ENCODE assay signal across 8 mouse cellular contexts in genomic region chr2:125248256-125248655, GRCm38 (mm10). TPM values are rescaled to one million over a fixed set of nuclear protein-coding genes. Genes with fewer than 3 reads are reported as not detected.
DNase-seq lines count a peak whose midpoint lies in the region; ATAC-seq and TF ChIP-seq lines count a peak whose summit lies in the region.

No protein-coding gene starts in this region.

- no peak for DNase-seq in kidney, adult 2 months
- no peak for DNase-seq in kidney, postnatal 14 days
- no peak for DNase-seq in midbrain, embryonic 14.5 days
- DNase-seq in yolk sac, embryonic 10.5 days (ENCODE audit: low spot score): no peak
- DNase-seq in urinary bladder, postnatal 36 days (ENCODE audit: low spot score in 2 of 2): no peak

- no peak overlapping the region for H3K27ac ChIP-seq in kidney, adult 2 months (ENCODE audit: insufficient read depth, low read depth, low read length)
- no peak overlapping the region for H3K27ac ChIP-seq in brown adipose tissue, adult 24 weeks (replicated peaks; ENCODE audit: low read depth, low read length)
- H3K27ac ChIP-seq in hindbrain, embryonic 12.5 days: no peak overlapping the region; the same call in 1 of the 2 replicates
- H3K27ac ChIP-seq in midbrain, embryonic 14.5 days (replicated peaks; ENCODE audit: low read depth, low read length): peak overlapping the region; percentile 89; the same call in 1 of the 2 replicates

- no peak for ATAC-seq in hindbrain, embryonic 12.5 days (ENCODE audit: low FRiP score)
- no peak for ATAC-seq in midbrain, embryonic 14.5 days (ENCODE audit: low FRiP score, low TSS enrichment)
- no peak for ATAC-seq in inflammation-experienced regulatory T-cells, adult 6 months

- peak overlapping the region; percentile 69 for H3K4me2 ChIP-seq in hindbrain, embryonic 12.5 days (replicated peaks)
- peak overlapping the region; percentile 71 for H3K4me2 ChIP-seq in midbrain, embryonic 14.5 days (ENCODE audit: low read length)

- no peak for TF ChIP-seq CTCF in kidney, adult 2 months (conservative IDR thresholded peaks at IDR 0.05; ENCODE audit: insufficient read depth, insufficient read length, low read depth, low read length)

- peak overlapping the region; percentile 84 for H3K9ac ChIP-seq in hindbrain, embryonic 12.5 days
- peak overlapping the region; percentile 71 for H3K9ac ChIP-seq in midbrain, embryonic 14.5 days (replicated peaks; ENCODE audit: low read length)

- H3K9me3 ChIP-seq in hindbrain, embryonic 12.5 days (replicated peaks): no peaks in the 10 kb centered on the region
- H3K9me3 ChIP-seq in midbrain, embryonic 14.5 days (ENCODE audit: control insufficient read depth, low read length): no peaks in the 10 kb centered on the region

- 19% methylated on average over 8 of the region's 8 CpGs for WGBS in kidney, adult 2 months
- WGBS in hindbrain, embryonic 12.5 days: 4% methylated on average over 8 of the region's 8 CpGs
- WGBS in midbrain, embryonic 14.5 days: 5% methylated on average over 8 of the region's 8 CpGs

- no peak for TF ChIP-seq POLR2A in kidney, adult 2 months (IDR thresholded peaks at IDR 0.05; ENCODE audit: low read depth, low read length)

- H3K4me1 ChIP-seq in kidney, adult 2 months (ENCODE audit: control insufficient read depth, insufficient read depth, low read length): peaks cover 6% of the 10 kb centered on the region; the same call in 1 of the 2 replicates
- H3K4me1 ChIP-seq in brown adipose tissue, adult 24 weeks (ENCODE audit: control insufficient read depth, insufficient read depth, insufficient read length, low read length): peaks cover 2% of the 10 kb centered on the region; the same call in 1 of the 2 replicates
- peaks cover 14% of the 10 kb centered on the region for H3K4me1 ChIP-seq in hindbrain, embryonic 12.5 days
- peaks cover 10% of the 10 kb centered on the region for H3K4me1 ChIP-seq in midbrain, embryonic 14.5 days (ENCODE audit: control insufficient read depth, insufficient read depth, low read length)

- H3K36me3 ChIP-seq in kidney, adult 2 months (ENCODE audit: control insufficient read depth, insufficient read depth, low read length): no peaks in the 10 kb centered on the region
- H3K36me3 ChIP-seq in hindbrain, embryonic 12.5 days: 0 out of 2 replicates have a peak, but pooled peaks cover 3% of the 10 kb centered on the region
- H3K36me3 ChIP-seq in midbrain, embryonic 14.5 days (ENCODE audit: control insufficient read depth, insufficient read depth, low read length): 0 out of 2 replicates have a peak, but pooled peaks cover 7% of the 10 kb centered on the region

- peak overlapping the region; percentile 79 for H3K4me3 ChIP-seq in kidney, adult 2 months (ENCODE audit: insufficient read depth, low read depth, low read length)
- peak overlapping the region; percentile 71 for H3K4me3 ChIP-seq in brown adipose tissue, adult 24 weeks (ENCODE audit: insufficient read depth, low read depth, low read length)
- peak overlapping the region; percentile 70 for H3K4me3 ChIP-seq in hindbrain, embryonic 12.5 days
- H3K4me3 ChIP-seq in midbrain, embryonic 14.5 days (replicated peaks; ENCODE audit: low read depth, low read length): peak overlapping the region; percentile 70

- no peaks in the 10 kb centered on the region for H3K27me3 ChIP-seq in kidney, adult 2 months (replicated peaks; ENCODE audit: control insufficient read depth, insufficient read depth, low read length)
- no peaks in the 10 kb centered on the region for H3K27me3 ChIP-seq in hindbrain, embryonic 12.5 days
- H3K27me3 ChIP-seq in midbrain, embryonic 14.5 days (ENCODE audit: control insufficient read depth, insufficient read depth, low read length): no peaks in the 10 kb centered on the region

RNA-seq across cellular contexts. Expression of gene Dut, which starts 1.3 kb away (rescaled TPM):
- 15.8 and 21.4 TPM in 2 replicates for polyA plus RNA-seq in kidney, adult 2 months (2012; rRNA removed)
- 23.9 and 24.4 TPM in 2 replicates for polyA plus RNA-seq in brown adipose tissue, adult 24 weeks (2012; ENCODE audit: insufficient read depth, insufficient read length, missing spikeins)
- polyA plus RNA-seq in hindbrain, embryonic 12.5 days (2016; fragmentation: Nextera tagmentation; extraction: Ambion mirVana): 107 and 109 TPM in 2 replicates
- 90.4 and 92.4 TPM in 2 replicates for polyA plus RNA-seq in midbrain, embryonic 14.5 days (2014; fragmentation: Nextera tagmentation; extraction: Ambion mirVana)
- 100 to 1,000 TPM in 1 of 3 experiments, 10 to 100 TPM in 2; 40.9 to 169 (median 51.5) TPM for polyA plus RNA-seq in inflammation-experienced regulatory T-cells, adult 6 months (2017; shearing (Covaris generic))
